Mouse (Mus musculus): ENCODE data around the gene Ptprg. TPM values are rescaled to one million over a fixed set of nuclear protein-coding genes. Genes with fewer than 3 reads are reported as not detected.

Gene Ptprg
- polyA plus RNA-seq, 1 experiment from 2014 or later: 14.3 TPM

GRCm38 (mm10) chr14:11719259-11719658 lies 165.9 kb downstream of the Ptprg start:
- Histone ChIP-seq H3K9ac (ENCODE audit: low read depth, low read length) (no peak overlapping the region), H3K36me3 (ENCODE audit: control insufficient read depth, insufficient read depth, low read length) (no peaks in the 10 kb centered on the region), H3K4me2 (ENCODE audit: low read depth, low read length) (no peak overlapping the region), H3K4me3 (ENCODE audit: low read length) (no peak overlapping the region), H3K27me3 (replicated peaks; ENCODE audit: control insufficient read depth, insufficient read depth, low read length) (no peaks in the 10 kb centered on the region), H3K9me3 (ENCODE audit: control insufficient read depth, low read length) (no peaks in the 10 kb centered on the region), H3K4me1 (ENCODE audit: control insufficient read depth, insufficient read depth, low read length) (no peaks in the 10 kb centered on the region), H3K27ac (ENCODE audit: low read length) (no peak overlapping the region)
- no peak for ATAC-seq
- 70% methylated on average over 7 of the region's 7 CpGs for WGBS

- Histone ChIP-seq H3K27ac (ENCODE audit: low read length) (no peak overlapping the region), H3K4me3 (ENCODE audit: low read length) (no peak overlapping the region), H3K4me1 (ENCODE audit: control insufficient read depth, insufficient read depth, low read length) (no peaks in the 10 kb centered on the region), H3K36me3 (ENCODE audit: control insufficient read depth, insufficient read depth, low read length) (no peaks in the 10 kb centered on the region), H3K4me2 (ENCODE audit: low read depth, low read length) (no peak overlapping the region), H3K9me3 (ENCODE audit: control insufficient read depth, low read length) (no peaks in the 10 kb centered on the region), H3K9ac (ENCODE audit: low read depth, low read length) (no peak overlapping the region), H3K27me3 (replicated peaks; ENCODE audit: control insufficient read depth, insufficient read depth, low read length) (no peaks in the 10 kb centered on the region)
- no peak for ATAC-seq
- WGBS: 60% methylated on average over 5 of the region's 5 CpGs
Measured at GRCm38 (mm10) chr14:11722101-11722500, 168.8 kb downstream of the Ptprg start.

- H3K4me2 ChIP-seq (ENCODE audit: low read depth, low read length): no peak overlapping the region
- H3K9me3 ChIP-seq (ENCODE audit: control insufficient read depth, low read length): no peaks in the 10 kb centered on the region
- H3K27ac ChIP-seq (ENCODE audit: low read length): no peak overlapping the region
- no peaks in the 10 kb centered on the region for H3K4me1 ChIP-seq (ENCODE audit: control insufficient read depth, insufficient read depth, low read length)
- no peaks in the 10 kb centered on the region for H3K36me3 ChIP-seq (ENCODE audit: control insufficient read depth, insufficient read depth, low read length)
- no peaks in the 10 kb centered on the region for H3K27me3 ChIP-seq (replicated peaks; ENCODE audit: control insufficient read depth, insufficient read depth, low read length)
- ATAC-seq: no peak
- no peak overlapping the region for H3K4me3 ChIP-seq (ENCODE audit: low read length)
- no peak overlapping the region for H3K9ac ChIP-seq (ENCODE audit: low read depth, low read length)
- WGBS: 94% methylated on average over 7 of the region's 7 CpGs
Measured at GRCm38 (mm10) chr14:11723876-11724275, 170.5 kb downstream of the Ptprg start.

- no peaks in the 10 kb centered on the region for H3K4me1 ChIP-seq (ENCODE audit: control insufficient read depth, insufficient read depth, low read length)
- no peaks in the 10 kb centered on the region for H3K27me3 ChIP-seq (replicated peaks; ENCODE audit: control insufficient read depth, insufficient read depth, low read length)
- no peaks in the 10 kb centered on the region for H3K9me3 ChIP-seq (ENCODE audit: control insufficient read depth, low read length)
- no peak overlapping the region for H3K27ac ChIP-seq (ENCODE audit: low read length)
- H3K36me3 ChIP-seq (ENCODE audit: control insufficient read depth, insufficient read depth, low read length): no peaks in the 10 kb centered on the region
- H3K4me3 ChIP-seq (ENCODE audit: low read length): no peak overlapping the region
- ATAC-seq: no peak
- H3K9ac ChIP-seq (ENCODE audit: low read depth, low read length): no peak overlapping the region
- 40% methylated on average over 7 of the region's 7 CpGs for WGBS
- no peak overlapping the region for H3K4me2 ChIP-seq (ENCODE audit: low read depth, low read length)
Measured at GRCm38 (mm10) chr14:11731223-11731920, 178.0 kb downstream of the Ptprg start.

- no peaks in the 10 kb centered on the region for H3K4me1 ChIP-seq (ENCODE audit: control insufficient read depth, insufficient read depth, low read length)
- no peak overlapping the region for H3K27ac ChIP-seq (ENCODE audit: low read length)
- H3K9me3 ChIP-seq (ENCODE audit: control insufficient read depth, low read length): no peaks in the 10 kb centered on the region
- no peak for ATAC-seq
- H3K27me3 ChIP-seq (replicated peaks; ENCODE audit: control insufficient read depth, insufficient read depth, low read length): no peaks in the 10 kb centered on the region
- H3K4me3 ChIP-seq (ENCODE audit: low read length): no peak overlapping the region
- H3K36me3 ChIP-seq (ENCODE audit: control insufficient read depth, insufficient read depth, low read length): no peaks in the 10 kb centered on the region
- no peak overlapping the region for H3K9ac ChIP-seq (ENCODE audit: low read depth, low read length)
- H3K4me2 ChIP-seq (ENCODE audit: low read depth, low read length): no peak overlapping the region
Measured at GRCm38 (mm10) chr14:11732376-11732775, 179.0 kb downstream of the Ptprg start.

GRCm38 (mm10) chr14:11743726-11744125 lies 190.4 kb downstream of the Ptprg start:
- Histone ChIP-seq H3K27ac (ENCODE audit: low read length) (no peak overlapping the region), H3K9me3 (ENCODE audit: control insufficient read depth, low read length) (no peaks in the 10 kb centered on the region), H3K27me3 (replicated peaks; ENCODE audit: control insufficient read depth, insufficient read depth, low read length) (no peaks in the 10 kb centered on the region), H3K4me2 (ENCODE audit: low read depth, low read length) (no peak overlapping the region), H3K36me3 (ENCODE audit: control insufficient read depth, insufficient read depth, low read length) (no peaks in the 10 kb centered on the region), H3K4me1 (ENCODE audit: control insufficient read depth, insufficient read depth, low read length) (no peaks in the 10 kb centered on the region), H3K9ac (ENCODE audit: low read depth, low read length) (no peak overlapping the region), H3K4me3 (ENCODE audit: low read length) (no peak overlapping the region)
- 90% methylated on average over 1 of the region's 1 CpGs for WGBS
- ATAC-seq: no peak

- H3K27me3 ChIP-seq (replicated peaks; ENCODE audit: control insufficient read depth, insufficient read depth, low read length): no peaks in the 10 kb centered on the region
- no peak overlapping the region for H3K27ac ChIP-seq (ENCODE audit: low read length)
- no peak for ATAC-seq
- 78% methylated on average over 8 of the region's 8 CpGs for WGBS
- H3K9me3 ChIP-seq (ENCODE audit: control insufficient read depth, low read length): no peaks in the 10 kb centered on the region
- no peaks in the 10 kb centered on the region for H3K36me3 ChIP-seq (ENCODE audit: control insufficient read depth, insufficient read depth, low read length)
- no peaks in the 10 kb centered on the region for H3K4me1 ChIP-seq (ENCODE audit: control insufficient read depth, insufficient read depth, low read length)
- no peak overlapping the region for H3K4me3 ChIP-seq (ENCODE audit: low read length)
- no peak overlapping the region for H3K4me2 ChIP-seq (ENCODE audit: low read depth, low read length)
- no peak overlapping the region for H3K9ac ChIP-seq (ENCODE audit: low read depth, low read length)
Measured at GRCm38 (mm10) chr14:11752678-11753077, 199.3 kb downstream of the Ptprg start.

GRCm38 (mm10) chr14:11754656-11755055 lies 201.3 kb downstream of the Ptprg start:
- 76% methylated on average over 4 of the region's 4 CpGs for WGBS
- ATAC-seq: no peak
- Histone ChIP-seq H3K4me2 (ENCODE audit: low read depth, low read length) (no peak overlapping the region), H3K36me3 (ENCODE audit: control insufficient read depth, insufficient read depth, low read length) (no peaks in the 10 kb centered on the region), H3K27ac (ENCODE audit: low read length) (no peak overlapping the region), H3K27me3 (replicated peaks; ENCODE audit: control insufficient read depth, insufficient read depth, low read length) (no peaks in the 10 kb centered on the region), H3K9ac (ENCODE audit: low read depth, low read length) (no peak overlapping the region), H3K4me3 (ENCODE audit: low read length) (no peak overlapping the region), H3K9me3 (ENCODE audit: control insufficient read depth, low read length) (no peaks in the 10 kb centered on the region), H3K4me1 (ENCODE audit: control insufficient read depth, insufficient read depth, low read length) (no peaks in the 10 kb centered on the region)

- H3K9ac ChIP-seq (ENCODE audit: low read depth, low read length): no peak overlapping the region
- no peaks in the 10 kb centered on the region for H3K9me3 ChIP-seq (ENCODE audit: control insufficient read depth, low read length)
- ATAC-seq: no peak
- no peaks in the 10 kb centered on the region for H3K27me3 ChIP-seq (replicated peaks; ENCODE audit: control insufficient read depth, insufficient read depth, low read length)
- WGBS: 89% methylated on average over 6 of the region's 6 CpGs
- no peak overlapping the region for H3K27ac ChIP-seq (ENCODE audit: low read length)
- H3K4me3 ChIP-seq (ENCODE audit: low read length): no peak overlapping the region
- H3K4me2 ChIP-seq (ENCODE audit: low read depth, low read length): no peak overlapping the region
- no peaks in the 10 kb centered on the region for H3K4me1 ChIP-seq (ENCODE audit: control insufficient read depth, insufficient read depth, low read length)
- H3K36me3 ChIP-seq (ENCODE audit: control insufficient read depth, insufficient read depth, low read length): no peaks in the 10 kb centered on the region
Measured at GRCm38 (mm10) chr14:11758185-11758584, 204.9 kb downstream of the Ptprg start.

- no peaks in the 10 kb centered on the region for H3K36me3 ChIP-seq (ENCODE audit: control insufficient read depth, insufficient read depth, low read length)
- H3K4me1 ChIP-seq (ENCODE audit: control insufficient read depth, insufficient read depth, low read length): no peaks in the 10 kb centered on the region
- no peak overlapping the region for H3K4me3 ChIP-seq (ENCODE audit: low read length)
- ATAC-seq: no peak
- no peaks in the 10 kb centered on the region for H3K27me3 ChIP-seq (replicated peaks; ENCODE audit: control insufficient read depth, insufficient read depth, low read length)
- WGBS: 97% methylated on average over 1 of the region's 1 CpGs
- H3K9ac ChIP-seq (ENCODE audit: low read depth, low read length): no peak overlapping the region
- no peak overlapping the region for H3K4me2 ChIP-seq (ENCODE audit: low read depth, low read length)
- no peak overlapping the region for H3K27ac ChIP-seq (ENCODE audit: low read length)
- H3K9me3 ChIP-seq (ENCODE audit: control insufficient read depth, low read length): no peaks in the 10 kb centered on the region
Measured at GRCm38 (mm10) chr14:11759356-11759755, 206.0 kb downstream of the Ptprg start.

Measured in intestine, embryonic 16.5 days (tissue).